Mouse (Mus musculus) inflammation-experienced regulatory T-cells, adult 6 months (primary cell): Measurements from ENCODE around the gene Ssr2. TPM values are rescaled to one million over a fixed set of nuclear protein-coding genes. Genes with fewer than 3 reads are reported as not detected.

Source experiments
- ATAC-seq: one replicate; pipeline ENCODE4 v1.8.0; 2017
- polyA plus RNA-seq, 3 experiments: library from polyadenylated mRNA; unstranded; fragments of 100-300 nt; shearing (Covaris generic); gene quantifications; one replicate each; pipeline ENCODE4 v1.2.1; 2017

Ssr2 gene
- polyA plus RNA-seq, 3 experiments from 2014 or later: 131 to 197 (median 161) TPM

GRCm38 (mm10) chr3:88624951-88625350, 49.3 kb downstream of the Ssr2 start:
- ATAC-seq: no peak

DNA sequence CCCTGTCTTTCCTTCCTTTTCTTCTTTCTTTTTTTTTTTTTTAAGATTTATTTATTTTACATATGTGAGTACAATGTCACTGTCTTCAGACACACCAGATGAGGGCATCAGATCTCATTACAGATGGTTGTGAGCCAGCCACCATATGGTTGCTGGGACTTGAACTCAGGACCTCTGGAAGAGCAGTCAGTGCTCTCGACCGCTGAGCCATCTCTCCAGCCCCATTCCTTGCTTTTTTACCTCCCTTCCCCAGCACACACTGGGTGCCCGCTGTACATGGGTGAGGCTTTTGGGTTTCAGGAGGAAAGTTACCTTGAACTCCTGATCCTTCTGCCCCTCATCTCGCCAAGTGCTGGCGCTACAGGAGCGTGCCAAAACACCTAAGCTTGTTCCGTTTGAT, 49.9 kb downstream of the Ssr2 start:
- no peak for ATAC-seq

DNA sequence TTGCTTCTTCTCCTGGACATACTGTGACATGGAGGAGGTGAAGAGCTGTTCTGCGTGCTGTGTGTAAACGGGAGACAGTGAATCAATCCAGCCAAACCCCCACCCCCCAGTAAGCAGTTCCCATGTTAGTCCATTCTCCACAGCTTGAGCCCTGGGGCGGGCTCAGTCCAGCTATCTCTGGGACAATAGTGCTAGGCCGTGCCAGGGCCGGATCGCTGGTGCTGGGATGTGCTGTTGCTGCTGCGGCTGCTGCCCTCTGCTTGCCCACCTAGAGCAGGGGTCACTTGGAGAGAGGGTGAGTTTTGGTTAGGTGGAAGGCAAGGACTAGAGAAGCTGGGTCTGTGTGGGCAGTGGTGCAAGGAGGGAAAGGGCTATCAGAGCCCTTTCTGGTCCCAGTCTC, 50.6 kb downstream of the Ssr2 start:
- no peak for ATAC-seq

- no peak for ATAC-seq
Measured at GRCm38 (mm10) chr3:88627114-88627513, 51.4 kb downstream of the Ssr2 start.

- no peak for ATAC-seq
Measured at GRCm38 (mm10) chr3:88627535-88627934, 51.9 kb downstream of the Ssr2 start.

GRCm38 (mm10) chr3:88628766-88629165, 53.1 kb downstream of the Ssr2 start:
- ATAC-seq: no peak

GRCm38 (mm10) chr3:88629244-88629643, 53.6 kb downstream of the Ssr2 start:
- ATAC-seq: no peak

DNA sequence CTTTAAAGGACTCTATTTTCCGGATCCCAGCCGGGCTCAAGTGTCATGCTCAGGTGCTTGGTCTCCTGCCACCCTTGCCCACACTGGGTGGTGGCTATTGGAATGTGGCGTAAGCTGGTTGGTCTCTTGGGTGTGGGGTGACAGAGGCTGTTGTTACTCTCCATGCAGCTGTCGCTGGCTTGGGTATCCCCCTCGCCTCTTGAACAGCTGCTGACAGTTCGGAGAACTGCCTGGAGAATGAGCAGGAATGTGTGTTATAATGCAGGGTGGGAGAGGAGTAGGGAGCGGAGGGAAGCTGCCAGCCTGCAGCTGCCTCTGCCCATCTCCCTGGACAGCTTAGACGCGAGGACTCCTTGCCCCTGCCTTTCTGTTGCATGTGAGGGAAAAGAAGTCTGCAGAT, 54.3 kb downstream of the Ssr2 start:
- ATAC-seq: no peak

GRCm38 (mm10) chr3:88630849-88631341, 55.2 kb downstream of the Ssr2 start:
- no peak for ATAC-seq

- no peak for ATAC-seq
Measured at GRCm38 (mm10) chr3:88631921-88632587, 56.4 kb downstream of the Ssr2 start.

GRCm38 (mm10) chr3:88633056-88633455, 57.4 kb downstream of the Ssr2 start:
- ATAC-seq: no peak

GRCm38 (mm10) chr3:88635506-88636275, 60.0 kb downstream of the Ssr2 start:
- no peak for ATAC-seq

DNA sequence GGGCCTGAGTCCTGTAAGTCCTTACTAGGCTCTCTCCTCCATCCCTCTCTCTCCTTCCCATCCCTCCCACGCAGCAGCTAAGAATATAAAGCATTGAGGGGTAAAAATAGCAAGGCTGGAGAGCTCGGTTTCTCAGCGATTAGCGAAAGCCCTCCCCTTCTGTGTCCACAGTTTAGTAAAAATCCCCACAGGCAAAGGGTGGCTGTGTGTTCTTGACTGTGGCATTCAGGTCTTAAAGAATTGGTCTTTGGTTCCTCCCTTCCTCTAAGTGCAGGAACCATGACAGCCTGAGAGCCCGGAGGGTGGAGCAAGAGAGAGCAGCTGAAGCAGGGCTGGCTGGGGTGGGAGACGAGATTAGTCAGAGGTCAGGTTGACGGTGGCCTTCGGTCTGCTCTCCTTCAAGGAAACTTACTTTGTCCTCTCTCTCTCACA, 60.9 kb downstream of the Ssr2 start:
- ATAC-seq: no peak

GRCm38 (mm10) chr3:88637134-88637533, 61.5 kb downstream of the Ssr2 start:
- no peak for ATAC-seq

Other genes starting within 250 kb of the Ssr2 start
- gene Tmem79, start 239.7 kb upstream of the Ssr2 start, polyA plus RNA-seq: 1 to 10 TPM; 1.2 to 2.4 (median 1.8) TPM
- gene Smg5, start 239.6 kb upstream of the Ssr2 start, polyA plus RNA-seq: 10 to 100 TPM; 26.1 to 47.1 (median 37.8) TPM
- not detected for gene Paqr6, start 211.3 kb upstream of the Ssr2 start, polyA plus RNA-seq
- gene Bglap3, start 203.1 kb upstream of the Ssr2 start, polyA plus RNA-seq: not detected
- gene Bglap2, start 197.2 kb upstream of the Ssr2 start, polyA plus RNA-seq: not detected
- not detected for gene Bglap, start 191.4 kb upstream of the Ssr2 start, polyA plus RNA-seq
- gene Pmf1, start 165.5 kb upstream of the Ssr2 start, polyA plus RNA-seq: 100 to 1,000 TPM in 1 of 3 experiments, 10 to 100 TPM in 2; 46.3 to 105 (median 50.5) TPM
- gene Slc25a44, start 150.7 kb upstream of the Ssr2 start, polyA plus RNA-seq: 10 to 100 TPM; 11.2 to 14.6 (median 14.4) TPM
- 10 to 100 TPM; 24.5 to 49.0 (median 28.3) TPM for gene Sema4a, start 114.7 kb upstream of the Ssr2 start, polyA plus RNA-seq
- gene Lmna, start 65.9 kb upstream of the Ssr2 start, polyA plus RNA-seq: 1 to 10 TPM; 2.6 to 8.0 (median 4.0) TPM
- gene Mex3a, start 43.5 kb upstream of the Ssr2 start, polyA plus RNA-seq: under 1 TPM; 0.17 to 0.20 (median 0.18) TPM
- not detected for gene Rab25, start 27.6 kb upstream of the Ssr2 start, polyA plus RNA-seq
- gene Lamtor2, start 22.8 kb upstream of the Ssr2 start, polyA plus RNA-seq: 100 to 1,000 TPM; 149 to 189 (median 187) TPM
- gene Ubqln4, start 22.1 kb upstream of the Ssr2 start, polyA plus RNA-seq: 10 to 100 TPM in 2 of 3 experiments, 1 to 10 TPM in 1; 9.8 to 15.5 (median 12.1) TPM
- gene Arhgef2, start 30.1 kb downstream of the Ssr2 start, polyA plus RNA-seq: 10 to 100 TPM; 37.5 to 56.4 (median 46.5) TPM
- not detected for gene Rxfp4, start 77.3 kb downstream of the Ssr2 start, polyA plus RNA-seq
- gene Khdc4, start 109.9 kb downstream of the Ssr2 start, polyA plus RNA-seq: 10 to 100 TPM; 36.1 to 57.0 (median 47.9) TPM
- 10 to 100 TPM; 34.1 to 55.2 (median 40.3) TPM for gene Rit1, start 141.0 kb downstream of the Ssr2 start, polyA plus RNA-seq
- 100 to 1,000 TPM; 105 to 132 (median 111) TPM for gene Syt11, start 199.3 kb downstream of the Ssr2 start, polyA plus RNA-seq